Mouse (Mus musculus): ENCODE results near the gene Tppp. TPM values are rescaled to one million over a fixed set of nuclear protein-coding genes. Genes with fewer than 3 reads are reported as not detected.

The Tppp gene
- total RNA-seq, 4 experiments from 2014 or later, result 243 to 278 (median 268) TPM

Other genes with a start within 250 kb of the Tppp start
- 10 to 100 TPM in 1 of 4 experiments, 1 to 10 TPM in 3; 6.1 to 12.0 (median 7.5) TPM for gene Nkd2, start 161.8 kb upstream of the Tppp start, total RNA-seq (2022)
- gene Trip13, start 71.6 kb upstream of the Tppp start, total RNA-seq (2022), result 1 to 10 TPM in 1 of 4 experiments, under 1 TPM in 3; 0.34 to 2.2 (median 0.65) TPM
- 100 to 1,000 TPM; 107 to 121 (median 112) TPM for gene Brd9, start 71.6 kb upstream of the Tppp start, total RNA-seq (2022)
- gene Zdhhc11, start 45.6 kb upstream of the Tppp start, total RNA-seq (2022), result not detected
- 1 to 10 TPM; 1.0 to 2.4 (median 1.1) TPM for gene Cep72, start 52.9 kb downstream of the Tppp start, total RNA-seq (2022)
- 1 to 10 TPM; 1.4 to 2.4 (median 1.8) TPM for gene Slc9a3, start 112.0 kb downstream of the Tppp start, total RNA-seq (2022)
- gene Exoc3, start 199.3 kb downstream of the Tppp start, total RNA-seq (2022), result 10 to 100 TPM; 65.6 to 78.6 (median 73.8) TPM

All from layer of hippocampus, adult 8-10 months (tissue).